Mouse (Mus musculus) stomach, embryonic 16.5 days (tissue): ENCODE data around the gene Plcl1. TPM values are rescaled to one million over a fixed set of nuclear protein-coding genes. Genes with fewer than 3 reads are reported as not detected.

Experiments
- ATAC-seq: fragments of 200-750 bp; cut with Nextera tagmentation; 2 replicates; pipeline ENCODE4 v1.8.0; 2017; ENCODE audit warnings: moderate number of reproducible peaks, moderate TSS enrichment; ENCODE audit not compliant: insufficient read depth, low FRiP score
- H3K27ac ChIP-seq: fragments of 300-500 bp; sonication (generic); 2 replicates; pipeline ENCODE4 v1.5.1; 2014; ENCODE audit warnings: low read length
- H3K27me3 ChIP-seq: fragments of 300-500 bp; sonication (generic); 2 replicates; pipeline ENCODE4 v1.6.1; 2014; ENCODE audit warnings: low read length, control low read depth, mixed read lengths; ENCODE audit not compliant: control insufficient read depth, insufficient read depth
- H3K36me3 ChIP-seq: fragments of 300-500 bp; sonication (generic); 2 replicates; pipeline ENCODE4 v1.6.1; 2014; ENCODE audit warnings: low read length; ENCODE audit not compliant: control insufficient read depth, insufficient read depth
- H3K4me1 ChIP-seq: fragments of 300-500 bp; sonication (generic); 2 replicates; pipeline ENCODE4 v1.6.1; 2014; ENCODE audit warnings: low read length, control low read depth, mixed read lengths; ENCODE audit not compliant: control insufficient read depth, insufficient read depth
- H3K4me2 ChIP-seq: fragments of 300-500 bp; sonication (generic); 2 replicates; pipeline ENCODE4 v1.6.1; 2014; ENCODE audit warnings: low read depth, low read length, mixed read lengths
- H3K4me3 ChIP-seq: fragments of 300-500 bp; sonication (generic); replicated peaks from 2 replicates; pipeline ENCODE4 v1.5.1; 2014; ENCODE audit warnings: mild to moderate bottlenecking, low read length
- H3K9ac ChIP-seq: fragments of 300-500 bp; sonication (generic); 2 replicates; pipeline ENCODE4 v1.6.1; 2014; ENCODE audit warnings: low read length
- H3K9me3 ChIP-seq: fragments of 300-500 bp; sonication (generic); replicated peaks from 2 replicates; pipeline ENCODE4 v1.6.1; 2016; ENCODE audit warnings: low read length, control low read depth; ENCODE audit not compliant: control insufficient read depth
- WGBS: fragments of 180-500 bp; shearing (Covaris S2); extraction: QIAGEN DNeasy Blood & Tissue Kit; methylation state at CpG from one replicate; pipeline ENCODE4 v1.1.7; 2014; 5-methylcytosine and 5-hydroxymethylcytosine counted together
- polyA plus RNA-seq: library from polyadenylated mRNA; unstranded; fragments of >200 nt; fragmentation: Nextera tagmentation; extraction: Ambion mirVana; gene quantifications from 2 replicates; pipeline ENCODE4 v1.2.1, GENCODE M21; 2015

The Plcl1 gene
- polyA plus RNA-seq, 1 experiment from 2014 or later: 1.9 TPM

- Histone ChIP-seq H3K27me3 (no peaks in the 10 kb centered on the region), H3K4me3 (no peak overlapping the region), H3K9me3 (no peaks in the 10 kb centered on the region), H3K36me3 (no peaks in the 10 kb centered on the region), H3K4me2 (no peak overlapping the region), H3K27ac (no peak overlapping the region), H3K9ac (no peak overlapping the region), H3K4me1 (no peaks in the 10 kb centered on the region)
- WGBS: 90% methylated on average over 2 of the region's 2 CpGs
- no peak for ATAC-seq
Observed at GRCm38 (mm10) chr1:55632024-55632423, 226.3 kb downstream of the Plcl1 start.

GRCm38 (mm10) chr1:55633326-55633725 lies 227.6 kb downstream of the Plcl1 start:
- Histone ChIP-seq H3K4me2 (no peak overlapping the region), H3K9ac (no peak overlapping the region), H3K36me3 (no peaks in the 10 kb centered on the region), H3K27ac (no peak overlapping the region), H3K4me3 (no peak overlapping the region), H3K9me3 (no peaks in the 10 kb centered on the region), H3K4me1 (no peaks in the 10 kb centered on the region), H3K27me3 (no peaks in the 10 kb centered on the region)
- no peak for ATAC-seq
- 63% methylated on average over 4 of the region's 4 CpGs for WGBS

GRCm38 (mm10) chr1:55659518-55660210 lies 253.9 kb downstream of the Plcl1 start:
- Histone ChIP-seq H3K9ac (no peak overlapping the region), H3K36me3 (no peaks in the 10 kb centered on the region), H3K4me3 (no peak overlapping the region), H3K27me3 (no peaks in the 10 kb centered on the region), H3K27ac (no peak overlapping the region), H3K4me1 (no peaks in the 10 kb centered on the region), H3K9me3 (no peaks in the 10 kb centered on the region), H3K4me2 (no peak overlapping the region)
- ATAC-seq: no peak
- WGBS: 73% methylated on average over 8 of the region's 8 CpGs

- no peaks in the 10 kb centered on the region for H3K9me3 ChIP-seq
- H3K4me3 ChIP-seq: no peak overlapping the region
- no peaks in the 10 kb centered on the region for H3K36me3 ChIP-seq
- H3K4me1 ChIP-seq: peaks cover 5% of the 10 kb centered on the region; the same call in 1 of the 2 replicates
- H3K4me2 ChIP-seq: no peak overlapping the region
- no peaks in the 10 kb centered on the region for H3K27me3 ChIP-seq
- H3K9ac ChIP-seq: no peak overlapping the region
- no peak for ATAC-seq
- whole genome bisulfite sequencing: 71% methylated on average over 2 of the region's 2 CpGs
- no peak overlapping the region for H3K27ac ChIP-seq
Observed at GRCm38 (mm10) chr1:55661381-55661780, 255.7 kb downstream of the Plcl1 start.

GRCm38 (mm10) chr1:55665137-55665827 lies 259.6 kb downstream of the Plcl1 start:
- WGBS: 46% methylated on average over 10 of the region's 10 CpGs
- Histone ChIP-seq H3K4me3 (no peak overlapping the region), H3K9me3 (no peaks in the 10 kb centered on the region), H3K9ac (no peak overlapping the region), H3K36me3 (no peaks in the 10 kb centered on the region), H3K27me3 (no peaks in the 10 kb centered on the region), H3K27ac (no peak overlapping the region), H3K4me2 (no peak overlapping the region), H3K4me1 (peaks cover 5% of the 10 kb centered on the region; the same call in 1 of the 2 replicates)
- ATAC-seq: no peak

GRCm38 (mm10) chr1:55665828-55666673 lies 260.3 kb downstream of the Plcl1 start:
- WGBS: 37% methylated on average over 11 of the region's 11 CpGs
- H3K4me2 ChIP-seq: no peak overlapping the region
- no peak overlapping the region for H3K9ac ChIP-seq
- H3K4me3 ChIP-seq: no peak overlapping the region
- H3K9me3 ChIP-seq: no peaks in the 10 kb centered on the region
- peaks cover 5% of the 10 kb centered on the region; the same call in 1 of the 2 replicates for H3K4me1 ChIP-seq
- no peaks in the 10 kb centered on the region for H3K36me3 ChIP-seq
- no peak overlapping the region for H3K27ac ChIP-seq
- no peak for ATAC-seq
- H3K27me3 ChIP-seq: no peaks in the 10 kb centered on the region

- 67% methylated on average over 5 of the region's 5 CpGs for WGBS
- ATAC-seq: no peak
- Histone ChIP-seq H3K9me3 (no peaks in the 10 kb centered on the region), H3K36me3 (no peaks in the 10 kb centered on the region), H3K4me3 (no peak overlapping the region), H3K9ac (no peak overlapping the region), H3K27ac (no peak overlapping the region), H3K4me2 (no peak overlapping the region), H3K27me3 (no peaks in the 10 kb centered on the region), H3K4me1 (peaks cover 5% of the 10 kb centered on the region; the same call in 1 of the 2 replicates)
Observed at GRCm38 (mm10) chr1:55666798-55667197, 261.1 kb downstream of the Plcl1 start.

- Histone ChIP-seq H3K4me2 (no peak overlapping the region), H3K27me3 (no peaks in the 10 kb centered on the region), H3K4me1 (peaks cover 5% of the 10 kb centered on the region; the same call in 1 of the 2 replicates), H3K36me3 (no peaks in the 10 kb centered on the region), H3K27ac (no peak overlapping the region), H3K9me3 (no peaks in the 10 kb centered on the region), H3K9ac (no peak overlapping the region), H3K4me3 (no peak overlapping the region)
- WGBS: 55% methylated on average over 4 of the region's 4 CpGs
- no peak for ATAC-seq
Observed at GRCm38 (mm10) chr1:55668622-55669237, 263.0 kb downstream of the Plcl1 start.
